Mouse (Mus musculus) testis, adult 2 months (tissue): ENCODE measurements around the gene Faap20.

ENCODE experiments used
- CTCF ChIP-seq: fragments of 200-500 bp; IDR thresholded peaks from 2 replicates; pipeline ENCODE4 v1.5.1; 2012; ENCODE audit warnings: low read depth, mild to moderate bottlenecking, inconsistent platforms, low read length, moderate library complexity; ENCODE audit not compliant: control insufficient read depth, insufficient read depth, insufficient replicate concordance
- POLR2A ChIP-seq: fragments of 200-500 bp; IDR thresholded peaks from 2 replicates; pipeline ENCODE4 v1.6.1; 2012; ENCODE audit warnings: low read depth, mild to moderate bottlenecking, inconsistent platforms, low read length, moderate library complexity; ENCODE audit not compliant: control insufficient read depth

DNA sequence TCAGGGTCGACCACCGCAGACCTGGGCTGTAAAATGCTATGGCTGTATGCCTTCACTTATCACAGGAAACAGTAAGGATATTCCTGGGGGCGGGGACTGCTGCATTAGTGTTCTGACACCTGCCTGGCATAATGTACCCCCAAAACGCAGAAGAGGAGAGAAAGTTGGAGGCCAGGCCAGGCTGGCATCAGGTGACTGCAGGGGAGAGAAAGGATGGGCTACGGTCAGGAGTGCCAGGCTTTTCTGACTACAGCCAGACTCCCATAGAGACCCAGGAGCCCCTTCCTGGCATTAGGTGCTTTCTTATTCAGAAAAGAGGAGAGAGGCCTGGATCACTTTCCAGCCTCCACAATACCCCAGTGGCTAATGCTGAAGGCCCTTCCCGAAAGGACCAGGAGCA is 10.1 kb upstream of the Faap20 start:
- TF ChIP-seq CTCF (no peak), POLR2A (no peak)
